Mouse (Mus musculus): ENCODE results near the gene Tmem131.

Tmem131 gene

DNA sequence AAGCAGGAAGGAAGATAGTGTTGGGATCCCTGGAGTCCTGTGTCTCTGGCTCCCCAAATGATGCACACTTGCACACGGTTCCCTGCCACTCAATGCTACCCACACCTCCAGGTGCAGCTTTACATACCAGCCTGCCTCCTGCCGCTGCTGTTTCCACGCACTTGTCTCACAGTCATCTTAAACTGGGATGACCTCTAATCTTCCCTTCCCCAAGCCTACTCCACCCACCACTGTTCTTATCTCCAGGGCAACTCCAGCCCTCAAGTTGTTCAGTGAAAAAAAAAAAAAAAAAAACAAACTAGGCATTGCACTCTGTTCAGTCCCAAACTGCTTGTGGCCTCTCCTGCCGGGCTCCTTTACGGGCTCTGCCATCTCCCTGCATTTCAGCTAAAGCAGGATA lies at the start of gene Tmem131:
Tmem131 (minus strand) TSS at position 14 of the 400 bp plus-strand sequence.
- TF ChIP-seq GATA4 (IDR thresholded peaks at IDR 0.05; ENCODE audit: insufficient replicate concordance, low read length), result no peak

DNA sequence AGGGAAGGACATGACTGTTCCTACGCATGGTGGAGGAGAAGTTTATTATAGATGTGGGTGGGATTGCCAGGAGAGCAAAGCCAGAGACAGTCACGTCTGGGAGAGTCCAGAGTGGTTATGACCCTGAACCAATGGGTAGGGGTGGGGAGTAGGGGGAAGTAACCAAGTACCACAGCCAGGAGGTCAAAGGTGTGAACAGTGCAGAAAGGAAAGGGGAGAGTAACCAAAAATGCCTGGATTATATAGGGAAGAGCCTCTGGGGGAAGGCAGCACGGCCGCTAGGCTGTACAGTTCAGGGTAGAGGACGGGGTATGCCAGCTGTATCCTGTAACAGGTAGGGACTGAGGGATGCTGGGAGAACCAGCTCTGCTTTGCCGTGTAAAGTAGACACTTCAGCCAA lies 45.1 kb upstream of the Tmem131 start:
- TF ChIP-seq GATA4 (IDR thresholded peaks at IDR 0.05; ENCODE audit: insufficient replicate concordance, low read length), result no peak

DNA sequence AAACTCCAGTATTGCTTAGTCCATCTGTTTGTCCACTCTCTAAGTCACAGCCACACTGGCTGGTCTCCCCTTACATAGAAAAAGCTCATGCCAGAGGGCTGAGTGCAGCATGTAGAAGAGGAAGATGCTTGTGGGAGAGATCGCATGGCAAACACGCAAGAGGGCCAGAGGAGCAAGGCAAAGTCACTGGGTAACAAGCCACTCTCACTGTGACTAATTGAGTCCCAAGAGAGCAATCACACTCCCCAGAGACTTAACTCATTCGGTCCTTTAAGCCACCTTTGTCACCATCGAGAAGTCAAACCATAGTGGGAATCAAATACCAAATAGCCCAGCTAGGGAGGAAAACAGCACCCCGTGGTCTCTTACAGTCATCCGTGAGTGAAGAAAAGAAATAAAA lies 44.7 kb upstream of the Tmem131 start:
- no peak for TF ChIP-seq GATA4 (IDR thresholded peaks at IDR 0.05; ENCODE audit: insufficient replicate concordance, low read length)

DNA sequence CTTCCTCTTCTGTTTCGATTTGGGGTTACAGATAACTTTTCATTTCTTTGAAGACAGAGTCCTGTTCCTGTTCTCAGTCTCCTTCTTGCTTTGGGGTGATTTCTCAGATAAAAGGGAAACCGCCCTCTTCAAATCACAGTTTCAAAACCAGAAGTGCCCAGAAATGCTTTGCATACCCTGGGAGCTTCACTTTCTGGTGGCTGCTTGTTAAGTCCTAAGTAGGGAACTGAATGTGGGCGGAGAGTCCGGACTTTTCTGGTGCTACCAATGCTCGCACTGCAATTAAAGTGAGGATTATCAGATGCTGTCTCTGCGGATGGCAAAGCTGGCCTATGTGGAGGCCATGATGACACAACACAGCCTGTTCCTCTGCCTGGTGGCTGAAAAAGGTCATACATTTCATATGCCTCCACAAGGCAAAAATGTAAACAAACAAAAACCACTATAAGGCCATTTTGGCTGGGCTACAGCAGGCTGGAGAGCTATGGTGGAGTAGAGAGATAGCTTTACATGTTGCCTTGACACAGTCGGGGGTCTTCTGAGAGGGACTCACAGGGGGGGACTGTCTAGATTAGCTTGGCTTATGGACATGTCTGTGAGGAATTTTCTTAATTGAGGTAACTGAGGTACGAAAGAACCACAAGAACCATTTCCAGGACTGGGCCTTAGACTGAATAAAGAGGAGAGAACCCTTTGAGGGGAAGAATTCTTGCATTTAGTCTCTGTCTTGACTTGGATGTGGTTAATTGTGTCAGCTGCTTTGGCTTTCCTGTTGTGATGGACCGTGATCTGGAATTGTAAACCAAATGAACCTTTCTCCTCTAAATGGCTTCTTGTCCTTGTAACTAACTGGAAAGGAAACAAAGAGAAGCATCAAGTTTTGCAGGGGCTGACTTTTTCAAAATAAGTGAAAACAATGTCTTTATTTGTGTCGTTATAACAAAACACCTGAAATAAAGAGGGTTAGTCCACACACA lies 44.0 kb upstream of the Tmem131 start:
- no peak for TF ChIP-seq GATA4 (IDR thresholded peaks at IDR 0.05; ENCODE audit: insufficient replicate concordance, low read length)

DNA sequence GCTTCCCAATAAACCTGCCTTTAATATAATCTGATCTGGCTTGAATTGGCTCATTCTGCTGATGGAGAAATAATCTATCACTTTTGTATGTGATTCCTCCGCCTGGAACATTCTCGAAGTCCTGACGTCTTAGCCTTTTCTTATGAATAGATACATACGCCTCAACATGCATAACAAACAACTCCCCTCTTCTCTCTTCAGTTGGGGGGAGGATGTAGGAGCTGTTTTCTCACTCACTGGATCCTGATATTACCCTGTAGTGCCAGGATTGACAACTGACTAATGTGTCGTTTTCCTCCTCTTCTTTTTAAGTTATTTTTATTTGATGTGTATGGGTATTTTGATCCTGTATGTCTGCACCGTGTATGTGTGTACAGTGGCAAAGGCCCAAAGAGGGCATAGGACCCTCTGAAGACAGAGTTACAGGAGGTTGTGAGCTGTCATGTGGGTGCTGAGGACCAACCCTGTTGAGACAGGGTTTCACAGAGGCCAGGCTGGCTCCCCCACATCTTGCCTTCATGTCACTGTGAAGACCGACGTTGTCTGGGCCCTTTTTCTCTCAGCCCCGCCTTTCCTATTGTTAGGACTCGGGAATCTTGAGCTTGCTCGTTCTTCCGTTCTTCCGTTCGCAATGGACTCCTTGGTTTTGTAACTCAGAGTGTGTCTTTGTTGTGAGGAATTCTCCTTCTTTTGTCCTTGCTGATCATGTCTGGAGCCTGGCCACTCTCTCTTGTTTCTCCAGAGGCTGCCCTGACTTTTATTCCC lies 43.1 kb upstream of the Tmem131 start:
- no peak for TF ChIP-seq GATA4 (IDR thresholded peaks at IDR 0.05; ENCODE audit: insufficient replicate concordance, low read length)

DNA sequence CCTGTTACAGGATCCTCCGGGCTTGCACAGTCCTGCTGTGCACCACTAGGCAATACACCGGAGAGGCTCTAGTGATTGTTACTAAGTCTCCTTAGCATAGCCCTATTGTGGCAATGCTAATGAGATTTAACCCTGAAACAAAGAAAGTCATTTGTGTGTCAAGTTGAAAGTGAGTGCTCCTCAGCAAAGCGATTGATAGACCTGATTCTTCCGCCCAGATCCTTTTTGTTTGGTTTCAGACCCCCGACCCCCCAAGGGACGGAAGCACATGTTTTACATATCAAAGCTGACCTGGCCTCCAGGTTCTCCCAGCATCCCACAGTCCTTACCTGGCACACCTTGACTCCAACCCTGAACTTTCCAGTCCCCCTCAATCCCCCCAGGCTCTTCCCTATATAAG lies 42.4 kb upstream of the Tmem131 start:
- no peak for TF ChIP-seq GATA4 (IDR thresholded peaks at IDR 0.05; ENCODE audit: insufficient replicate concordance, low read length)

DNA sequence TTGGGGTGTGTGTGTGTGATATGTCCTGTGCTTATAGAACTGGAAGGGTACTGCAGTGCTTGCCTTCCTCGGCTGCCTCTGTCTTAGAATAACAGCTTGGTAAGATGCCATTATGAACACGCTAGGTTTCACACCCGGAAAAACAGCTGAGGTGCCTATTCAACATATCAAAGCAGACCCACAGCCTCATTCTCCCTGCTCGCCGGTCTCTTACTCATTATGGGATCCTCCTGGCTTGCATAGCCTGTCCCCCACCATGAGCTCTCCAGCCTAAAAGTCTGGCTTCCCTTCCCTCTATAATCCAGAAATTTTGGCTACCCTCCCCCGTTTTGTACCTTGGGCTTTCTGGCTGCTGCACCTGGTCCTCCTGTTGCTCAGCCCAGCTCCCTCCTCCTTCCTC lies 40.9 kb upstream of the Tmem131 start:
- TF ChIP-seq GATA4 (IDR thresholded peaks at IDR 0.05; ENCODE audit: insufficient replicate concordance, low read length), result no peak

DNA sequence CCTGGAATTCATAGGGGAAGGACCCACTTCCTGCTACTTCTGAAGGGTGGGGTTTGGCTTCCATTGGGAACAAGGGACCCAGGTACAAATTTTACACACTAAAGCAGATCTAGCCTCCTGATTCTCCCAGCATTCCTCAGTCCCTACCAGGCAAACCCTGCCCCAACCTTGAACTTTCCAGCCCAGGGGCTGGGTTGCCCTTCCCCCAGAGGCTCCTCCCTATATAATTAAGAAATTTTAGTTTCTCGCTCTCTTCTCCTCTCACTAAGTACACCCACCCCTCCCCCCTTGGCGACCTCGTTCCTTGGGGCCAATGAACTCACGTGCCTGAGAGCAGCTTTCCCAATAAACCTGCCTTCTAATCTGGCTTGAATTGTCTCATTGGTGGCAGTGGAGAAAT lies 40.3 kb upstream of the Tmem131 start:
- TF ChIP-seq GATA4 (IDR thresholded peaks at IDR 0.05; ENCODE audit: insufficient replicate concordance, low read length), result no peak

DNA sequence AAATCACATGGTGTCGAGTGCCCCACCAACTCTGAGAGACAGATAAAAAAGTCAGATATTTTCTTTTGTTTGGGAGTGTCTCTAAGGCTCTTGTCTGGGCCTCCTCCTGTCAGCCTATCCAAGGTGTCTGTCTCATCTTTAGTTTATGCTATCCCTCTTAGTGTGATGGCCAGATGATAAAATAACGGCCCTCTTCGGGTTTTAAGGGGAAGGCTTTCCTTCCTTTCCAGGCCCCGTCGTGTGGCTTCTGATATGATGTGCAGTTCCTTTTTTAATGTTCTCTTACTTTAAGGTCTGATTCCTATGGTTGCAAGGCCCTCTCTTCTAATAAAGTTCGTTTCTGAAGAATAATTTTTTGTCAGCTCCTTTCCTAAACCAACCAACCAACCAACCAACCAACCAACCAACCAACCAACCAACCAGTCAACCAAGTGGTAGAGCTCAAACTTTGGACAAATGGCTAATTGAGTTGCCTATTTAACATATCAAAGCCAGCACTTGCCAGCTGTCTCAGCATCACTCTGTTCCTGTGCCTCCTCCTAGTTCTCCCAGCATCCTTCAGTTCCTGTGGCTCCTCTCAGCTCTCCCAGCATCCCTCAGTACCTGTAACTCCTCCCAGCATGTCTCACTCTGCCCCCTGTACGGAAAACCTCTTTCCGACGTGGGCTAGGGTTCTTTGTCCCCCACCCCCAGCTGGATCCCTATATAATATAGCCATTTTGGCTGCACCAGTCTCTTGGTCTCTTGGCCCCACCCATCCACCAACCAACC lies 38.9 kb upstream of the Tmem131 start:
- no peak for TF ChIP-seq GATA4 (IDR thresholded peaks at IDR 0.05; ENCODE audit: insufficient replicate concordance, low read length)

DNA sequence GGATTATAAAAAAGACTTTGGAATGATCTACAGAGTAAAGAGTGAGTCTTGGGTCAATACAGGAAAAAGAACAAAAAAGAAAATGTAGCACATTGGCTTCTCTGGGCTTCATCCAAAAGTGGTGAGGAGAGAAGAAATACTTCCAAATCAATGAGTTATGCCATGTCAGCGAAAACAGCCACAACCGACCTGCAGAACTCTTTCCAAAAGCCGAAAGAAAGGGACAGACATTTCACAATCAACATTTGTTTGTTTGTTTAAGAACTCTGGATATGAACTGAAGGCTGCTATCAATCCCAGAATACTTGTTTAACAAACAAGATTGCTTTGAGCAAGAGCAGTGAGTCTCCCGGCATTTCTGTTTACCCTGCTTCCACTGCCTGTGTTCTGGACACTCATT lies 33.3 kb upstream of the Tmem131 start:
- TF ChIP-seq GATA4 (IDR thresholded peaks at IDR 0.05; ENCODE audit: insufficient replicate concordance, low read length), result peak; percentile 39; the same call in 1 of the 2 replicates

DNA sequence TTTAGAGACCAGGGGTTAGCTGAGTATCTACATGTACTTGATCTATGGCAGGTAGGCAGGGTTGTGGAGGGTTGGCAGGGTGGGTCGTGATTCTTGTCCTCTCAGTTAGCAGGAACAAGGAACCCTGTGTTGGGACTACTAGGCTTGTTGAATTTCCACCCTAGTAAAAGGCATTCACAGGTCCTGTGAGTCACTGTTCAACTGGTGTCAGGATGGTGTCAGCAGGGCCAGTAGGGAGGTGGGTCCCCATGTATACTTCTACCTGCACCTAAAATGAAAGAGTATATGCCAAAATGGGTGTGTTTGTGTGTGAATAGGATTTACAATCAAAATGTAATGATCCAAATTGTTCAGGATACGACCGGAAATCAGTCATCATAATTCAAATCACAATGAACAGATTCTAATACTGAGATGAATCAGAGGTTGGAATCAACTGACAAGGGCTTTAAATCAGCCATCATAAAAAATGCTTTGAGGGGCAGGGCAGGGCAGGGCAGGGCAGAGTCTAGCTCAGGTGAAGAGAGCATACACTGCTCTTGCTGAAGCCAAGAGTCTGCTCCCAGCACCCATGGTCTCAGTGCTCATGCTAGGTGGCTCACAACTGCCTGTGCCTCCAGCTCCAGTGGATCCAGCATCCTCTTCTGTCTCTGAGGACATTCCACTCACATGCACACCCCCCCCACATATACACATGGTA lies 27.6 kb upstream of the Tmem131 start:
- no peak for TF ChIP-seq GATA4 (IDR thresholded peaks at IDR 0.05; ENCODE audit: insufficient replicate concordance, low read length)

DNA sequence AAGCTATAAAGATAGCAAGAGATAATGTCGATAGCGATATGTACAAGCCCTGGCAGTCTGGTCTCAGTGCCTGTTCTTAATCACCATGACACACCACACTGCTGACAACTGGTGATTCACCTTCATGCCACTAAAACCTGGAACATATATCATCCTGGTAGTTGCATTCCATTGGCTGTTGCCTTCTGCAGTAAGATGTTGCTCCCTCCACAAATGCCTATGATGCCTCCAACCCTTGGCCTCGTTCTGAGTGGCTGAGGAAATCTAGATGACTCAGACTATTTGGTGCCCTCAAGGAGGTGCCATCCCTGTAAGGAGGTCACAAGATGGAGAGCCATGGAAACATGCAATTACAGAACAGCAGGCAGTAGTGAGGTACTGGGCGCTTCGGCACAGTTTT lies 22.4 kb upstream of the Tmem131 start:
- TF ChIP-seq GATA4 (IDR thresholded peaks at IDR 0.05; ENCODE audit: insufficient replicate concordance, low read length), result no peak

DNA sequence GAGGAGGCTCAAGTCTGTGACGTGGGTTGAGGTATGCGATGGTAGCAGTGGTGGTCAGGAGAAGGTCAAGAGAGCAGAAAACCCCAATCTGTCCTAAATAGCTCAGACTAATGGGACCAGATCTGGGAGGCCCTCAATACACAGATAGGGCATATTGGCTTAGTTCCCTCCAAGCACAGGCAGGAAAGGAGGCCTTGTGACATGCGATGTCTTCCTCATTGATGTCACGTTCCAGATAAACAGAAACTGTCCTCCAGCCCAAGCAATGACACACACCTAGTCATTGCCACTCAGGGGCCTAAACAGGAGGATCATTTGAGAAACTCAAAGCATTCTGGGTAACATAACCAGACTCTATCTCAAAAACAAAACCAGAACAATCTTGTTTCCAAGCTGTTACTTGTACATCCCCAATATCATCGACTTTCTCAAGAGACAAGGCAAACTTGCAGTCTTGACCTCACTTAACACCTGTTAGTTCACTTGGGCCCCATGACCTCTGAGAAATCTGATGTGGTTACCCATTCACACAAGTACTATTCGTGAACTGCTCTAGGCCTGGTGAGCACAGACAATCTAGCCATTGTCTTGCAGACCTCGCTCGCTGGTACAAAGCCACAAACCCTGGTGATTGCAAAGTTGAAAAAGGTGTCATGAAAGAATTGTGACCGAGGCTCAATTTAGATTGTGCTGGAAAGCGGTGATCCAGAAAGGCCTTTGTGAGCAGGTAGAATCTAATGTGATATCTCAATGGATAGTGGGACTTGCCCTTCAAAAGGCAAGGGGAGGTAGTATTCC lies 19.1 kb upstream of the Tmem131 start:
- no peak for TF ChIP-seq GATA4 (IDR thresholded peaks at IDR 0.05; ENCODE audit: insufficient replicate concordance, low read length)
